Mouse (Mus musculus) G1E (cell line): Measurements from ENCODE around the gene Strn3. TPM values are rescaled to one million over a fixed set of nuclear protein-coding genes. Genes with fewer than 3 reads are reported as not detected.
A peak's percentile ranks its signal among the peaks of the same experiment; 100 is the strongest.

ENCODE experiments used
- ATAC-seq: 2 replicates; pipeline ENCODE4 v1.8.0; 2016; ENCODE audit warnings: mild to moderate bottlenecking; ENCODE audit not compliant: insufficient number of reproducible peaks, poor library complexity, low FRiP score, severe bottlenecking; ENCODE audit errors: extremely low read depth
- DNase-seq: peaks from one replicate; pipeline ENCODE4 v3.0.0; 2012; ENCODE audit warnings: low spot score
- H3K27me3 ChIP-seq: 2 replicates; pipeline ENCODE4 v1.6.1; 2012; ENCODE audit warnings: mild to moderate bottlenecking, low read length, inconsistent platforms; ENCODE audit not compliant: insufficient read depth
- H3K36me3 ChIP-seq: replicated peaks from 2 replicates; pipeline ENCODE3; 2012; ENCODE audit warnings: mild to moderate bottlenecking, inconsistent platforms
- H3K4me1 ChIP-seq: 2 replicates; pipeline ENCODE4 v1.6.1; 2012; ENCODE audit warnings: low read depth, low read length, inconsistent platforms, mixed read lengths; ENCODE audit not compliant: insufficient read depth
- H3K4me3 ChIP-seq: 2 replicates; pipeline ENCODE4 v1.5.1; 2012; ENCODE audit warnings: low read depth, mild to moderate bottlenecking, inconsistent platforms, low read length, moderate library complexity, mixed read lengths
- H3K9me3 ChIP-seq: replicated peaks from 2 replicates; pipeline ENCODE4 v1.6.1; 2012; ENCODE audit warnings: inconsistent platforms
- CTCF ChIP-seq: IDR thresholded peaks from 2 replicates; pipeline ENCODE4 v1.5.1; 2012; ENCODE audit warnings: low read depth, low read length, inconsistent platforms, mixed read lengths
- GATA1 ChIP-seq: IDR thresholded peaks from 2 replicates; pipeline ENCODE4 v1.6.1; 2012; ENCODE audit warnings: borderline replicate concordance, low read length, inconsistent platforms, mixed read lengths
- GATA2 ChIP-seq: IDR thresholded peaks from 2 replicates; pipeline ENCODE4 v1.6.1; 2012; ENCODE audit warnings: low read depth, low read length, inconsistent platforms, borderline replicate concordance
- POLR2AphosphoS5 ChIP-seq: IDR thresholded peaks from 2 replicates; pipeline ENCODE4 v1.6.1; 2012; ENCODE audit warnings: low read depth, low read length, inconsistent platforms; ENCODE audit not compliant: insufficient replicate concordance
- TAL1 ChIP-seq: conservative IDR thresholded peaks from 2 replicates; pipeline ENCODE4 v1.6.1; 2012; ENCODE audit warnings: low read depth, low read length, inconsistent platforms, mixed read lengths
- polyA plus RNA-seq: library from polyadenylated mRNA; stranded (reverse); fragments of >175 nt; gene quantifications from 2 replicates; pipeline ENCODE4 v1.2.3, GENCODE M21; 2012
- total RNA-seq, 2 experiments: library from RNA; stranded (forward) in 1 of 2; stranded (reverse) in 1 of 2; fragments of 200-1000 nt in 1 of 2; fragments of >200 nt in 1 of 2; fragmentation: Nextera tagmentation in 1 of 2; gene quantifications; 2 replicates each; pipeline ENCODE4 v1.2.3; 2014 to 2017

Strn3 gene
- total and polyA plus RNA-seq, 3 experiments, result 20.0 to 102 (median 93.1) TPM

DNA sequence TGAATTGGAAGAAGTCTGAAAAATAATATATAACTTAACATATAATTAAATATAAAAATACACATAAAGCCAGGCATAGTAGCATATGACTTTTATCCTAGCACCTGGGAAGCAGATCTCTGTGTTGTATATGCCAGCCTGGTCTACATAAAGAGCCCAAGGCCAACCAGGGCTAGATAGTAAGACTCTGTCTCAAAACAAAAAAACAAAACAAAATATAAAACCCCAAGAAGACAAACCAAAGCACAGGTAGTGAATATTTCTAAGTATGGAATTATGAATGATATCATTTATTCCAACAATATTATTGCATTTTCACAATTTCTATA is 68.4 kb downstream of the Strn3 start:
- ATAC-seq, result no peak
- peaks cover 37% of the 10 kb centered on the region for H3K4me1 ChIP-seq
- no peak for DNase-seq

DNA sequence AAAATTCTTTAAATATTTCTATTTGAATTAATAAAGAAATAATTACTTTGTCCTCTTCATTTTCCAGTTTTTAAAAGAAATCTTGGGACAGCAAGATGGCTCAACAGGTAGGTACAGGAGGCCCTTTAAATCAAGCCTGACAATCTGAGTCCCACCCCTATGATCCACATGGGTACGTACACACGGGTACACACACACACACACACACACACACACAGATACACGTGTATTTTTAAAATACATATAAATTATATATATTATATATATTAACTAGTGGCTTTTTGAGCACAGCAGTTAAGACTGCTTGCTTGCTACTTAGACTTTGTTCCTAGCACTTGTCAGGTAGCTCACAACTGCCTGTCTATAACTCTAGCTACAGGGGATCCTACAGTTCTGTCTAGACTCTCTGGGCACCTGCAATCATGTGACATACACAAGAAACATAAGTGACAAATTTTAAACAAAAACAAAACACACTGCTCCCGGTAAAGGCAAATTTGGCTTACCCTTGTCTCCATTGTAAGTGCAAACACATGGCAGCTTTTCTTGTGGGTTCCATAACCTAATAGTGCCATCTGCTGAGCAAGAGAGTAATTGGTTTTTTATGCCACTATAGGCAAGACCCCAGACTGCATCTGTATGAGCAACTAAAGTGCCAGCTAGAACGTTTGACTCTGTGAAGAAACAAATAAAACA is 68.9 kb downstream of the Strn3 start:
- DNase-seq (no peak), ATAC-seq (0 out of 2 replicates have a peak, but pooled peaks have one; percentile 26)
- peaks cover 42% of the 10 kb centered on the region for H3K36me3 ChIP-seq
- H3K4me1 ChIP-seq, result peaks cover 39% of the 10 kb centered on the region
- no peak overlapping the region for H3K4me3 ChIP-seq
- TF ChIP-seq TAL1 (no peak), POLR2AphosphoS5 (no peak), GATA1 (no peak), CTCF (no peak), GATA2 (no peak)
- H3K9me3 ChIP-seq, result no peaks in the 10 kb centered on the region
- no peaks in the 10 kb centered on the region for H3K27me3 ChIP-seq

More for the DNA sequence above, 68.4 kb downstream of the Strn3 start:
- Histone ChIP-seq H3K4me3 (no peak overlapping the region), H3K27me3 (no peaks in the 10 kb centered on the region), H3K36me3 (peaks cover 38% of the 10 kb centered on the region), H3K9me3 (no peaks in the 10 kb centered on the region)
- no peak for TF ChIP-seq TAL1
- no peak for TF ChIP-seq GATA1
- no peak for TF ChIP-seq GATA2
- no peak for TF ChIP-seq CTCF
- TF ChIP-seq POLR2AphosphoS5, result no peak

- no peaks in the 10 kb centered on the region for H3K27me3 ChIP-seq
- peaks cover 50% of the 10 kb centered on the region for H3K36me3 ChIP-seq
- H3K4me1 ChIP-seq, result peaks cover 38% of the 10 kb centered on the region
- no peaks in the 10 kb centered on the region for H3K9me3 ChIP-seq
- DNase-seq (no peak), ATAC-seq (peak; percentile 63)
- no peak overlapping the region for H3K4me3 ChIP-seq
- TF ChIP-seq TAL1 (peak; percentile 79), GATA2 (no peak)
These were observed 70.5 kb downstream of the Strn3 start for GRCm38 (mm10) chr12:51621161-51621560.

- Histone ChIP-seq H3K4me1 (peaks cover 38% of the 10 kb centered on the region), H3K27me3 (no peaks in the 10 kb centered on the region), H3K4me3 (no peak overlapping the region; the same call in 1 of the 2 replicates), H3K9me3 (no peaks in the 10 kb centered on the region), H3K36me3 (peaks cover 49% of the 10 kb centered on the region)
- DNase-seq (peak; percentile 22), ATAC-seq (peak; percentile 71)
- TF ChIP-seq POLR2AphosphoS5 (no peak), GATA1 (no peak), TAL1 (peak; percentile 20; the same call in 1 of the 2 replicates)
These were observed 71.1 kb downstream of the Strn3 start for GRCm38 (mm10) chr12:51620572-51620971.

GRCm38 (mm10) chr12:51612361-51612760 is 79.3 kb downstream of the Strn3 start:
- ATAC-seq, result no peak
- Histone ChIP-seq H3K36me3 (peaks cover 70% of the 10 kb centered on the region), H3K4me1 (peaks cover 6% of the 10 kb centered on the region), H3K27me3 (no peaks in the 10 kb centered on the region), H3K4me3 (no peak overlapping the region), H3K9me3 (no peaks in the 10 kb centered on the region)
- DNase-seq, result no peak
- TF ChIP-seq GATA2 (no peak), CTCF (no peak), POLR2AphosphoS5 (no peak), TAL1 (no peak), GATA1 (no peak)

GRCm38 (mm10) chr12:51606138-51606537 is 85.6 kb downstream of the Strn3 start:
- Histone ChIP-seq H3K4me1 (no peaks in the 10 kb centered on the region), H3K4me3 (no peak overlapping the region), H3K27me3 (no peaks in the 10 kb centered on the region), H3K36me3 (peaks cover 40% of the 10 kb centered on the region), H3K9me3 (no peaks in the 10 kb centered on the region)
- no peak for ATAC-seq
- TF ChIP-seq POLR2AphosphoS5, result no peak
- no peak for TF ChIP-seq GATA1
- TF ChIP-seq CTCF, result no peak
- no peak for TF ChIP-seq GATA2
- TF ChIP-seq TAL1, result no peak
- DNase-seq, result no peak

DNA sequence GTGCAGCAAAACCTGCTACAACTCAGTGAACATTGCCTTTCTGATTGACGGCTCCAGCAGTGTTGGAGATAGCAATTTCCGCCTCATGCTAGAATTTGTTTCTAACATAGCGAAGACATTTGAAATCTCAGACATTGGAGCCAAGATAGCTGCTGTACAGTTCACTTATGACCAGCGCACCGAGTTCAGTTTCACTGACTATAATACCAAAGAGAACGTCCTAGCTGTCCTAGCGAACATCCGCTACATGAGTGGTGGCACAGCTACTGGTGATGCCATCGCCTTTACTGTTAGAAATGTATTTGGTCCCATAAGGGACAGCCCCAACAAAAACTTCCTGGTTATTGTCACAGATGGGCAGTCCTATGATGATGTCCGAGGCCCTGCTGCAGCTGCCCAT is 88.4 kb downstream of the Strn3 start:
- ATAC-seq, result no peak
- Histone ChIP-seq H3K4me1 (no peaks in the 10 kb centered on the region), H3K9me3 (no peaks in the 10 kb centered on the region), H3K4me3 (no peak overlapping the region), H3K27me3 (no peaks in the 10 kb centered on the region), H3K36me3 (peaks cover 21% of the 10 kb centered on the region)
- DNase-seq, result no peak
- TF ChIP-seq GATA1, result no peak
- TF ChIP-seq GATA2, result no peak
- no peak for TF ChIP-seq CTCF
- TF ChIP-seq POLR2AphosphoS5, result no peak
- no peak for TF ChIP-seq TAL1
